Mouse (Mus musculus): ENCODE measurements around the gene Gm42906. TPM values are rescaled to one million over a fixed set of nuclear protein-coding genes. Genes with fewer than 3 reads are reported as not detected.

The Gm42906 gene
- polyA plus RNA-seq, 1 experiment = not detected

DNA sequence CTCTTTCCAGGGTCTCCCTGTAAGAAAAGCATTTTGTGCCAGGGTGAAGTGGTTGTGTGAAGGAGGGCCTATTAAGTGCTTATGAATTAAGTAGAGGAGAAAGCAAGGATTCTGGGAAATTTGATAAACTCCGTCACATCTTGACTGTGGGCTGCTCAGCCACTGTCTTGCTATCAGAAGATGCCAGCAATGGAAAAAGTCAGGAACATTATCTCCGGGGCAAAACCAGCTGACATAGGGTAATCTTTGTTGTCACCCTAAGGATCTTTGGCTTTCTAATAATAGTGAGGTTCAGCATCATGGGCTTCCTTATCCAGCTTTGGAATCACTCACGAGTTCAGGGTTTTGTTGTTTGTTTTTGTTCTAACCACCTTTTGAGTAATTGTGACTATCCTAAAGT, 14.3 kb downstream of the Gm42906 start:
- H3K4me3 ChIP-seq (ENCODE audit: insufficient read depth, low read depth, low read length) = no peak overlapping the region
- no peak overlapping the region for H3K27ac ChIP-seq (ENCODE audit: insufficient read depth, low read depth, low read length)
- WGBS = 80% methylated on average over 3 of the region's 3 CpGs
- H3K4me1 ChIP-seq (ENCODE audit: control insufficient read depth, insufficient read depth, low read length) = peaks cover 2% of the 10 kb centered on the region; the same call in 1 of the 2 replicates
- TF ChIP-seq POLR2A (IDR thresholded peaks at IDR 0.05; ENCODE audit: insufficient read depth, low read depth, low read length) (no peak), CTCF (IDR thresholded peaks at IDR 0.05; ENCODE audit: insufficient read depth, low read depth, low read length) (no peak)

DNA sequence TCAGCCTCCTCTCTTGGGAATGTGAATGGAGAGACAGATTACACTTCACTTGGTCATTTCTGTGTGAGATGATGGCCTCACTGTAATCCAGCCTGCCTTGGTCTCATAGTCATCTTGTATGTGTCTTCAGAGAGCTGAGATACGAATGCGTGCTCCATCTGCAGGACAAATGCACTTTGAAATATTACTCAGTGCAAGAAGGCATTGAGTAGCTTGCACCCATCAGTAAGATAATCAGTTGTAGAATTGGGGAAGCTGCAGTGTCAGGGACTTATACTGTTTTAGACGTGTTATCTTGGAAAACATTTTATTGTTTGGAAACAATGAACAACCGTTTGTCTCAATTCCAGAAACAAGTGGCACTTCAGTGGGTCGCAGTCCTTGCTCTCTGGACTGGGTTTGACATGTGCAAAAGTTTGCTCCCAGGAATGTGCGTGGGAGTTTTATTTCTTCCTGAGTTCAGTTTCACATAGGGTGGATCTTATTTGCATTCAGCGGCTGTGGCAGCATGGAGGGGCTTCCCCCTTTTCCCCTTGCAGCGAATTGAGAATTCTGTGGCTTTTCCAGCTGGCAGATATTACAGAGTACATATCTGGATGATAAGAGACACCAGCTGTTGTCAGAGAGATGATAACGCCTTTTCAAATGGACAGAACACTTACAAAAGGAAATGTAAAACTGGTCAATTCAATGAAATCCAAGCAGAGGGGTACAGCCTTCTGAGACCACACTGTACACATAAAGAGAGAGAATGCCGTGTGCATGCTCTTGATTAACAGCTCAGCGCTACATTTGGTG, 15.1 kb downstream of the Gm42906 start:
- H3K4me1 ChIP-seq (ENCODE audit: control insufficient read depth, insufficient read depth, low read length) = peaks cover 2% of the 10 kb centered on the region; the same call in 1 of the 2 replicates
- 53% methylated on average over 11 of the region's 11 CpGs for WGBS
- no peak overlapping the region for H3K27ac ChIP-seq (ENCODE audit: insufficient read depth, low read depth, low read length)
- H3K4me3 ChIP-seq (ENCODE audit: insufficient read depth, low read depth, low read length) = no peak overlapping the region
- TF ChIP-seq POLR2A (IDR thresholded peaks at IDR 0.05; ENCODE audit: insufficient read depth, low read depth, low read length) (no peak), CTCF (IDR thresholded peaks at IDR 0.05; ENCODE audit: insufficient read depth, low read depth, low read length) (no peak)

DNA sequence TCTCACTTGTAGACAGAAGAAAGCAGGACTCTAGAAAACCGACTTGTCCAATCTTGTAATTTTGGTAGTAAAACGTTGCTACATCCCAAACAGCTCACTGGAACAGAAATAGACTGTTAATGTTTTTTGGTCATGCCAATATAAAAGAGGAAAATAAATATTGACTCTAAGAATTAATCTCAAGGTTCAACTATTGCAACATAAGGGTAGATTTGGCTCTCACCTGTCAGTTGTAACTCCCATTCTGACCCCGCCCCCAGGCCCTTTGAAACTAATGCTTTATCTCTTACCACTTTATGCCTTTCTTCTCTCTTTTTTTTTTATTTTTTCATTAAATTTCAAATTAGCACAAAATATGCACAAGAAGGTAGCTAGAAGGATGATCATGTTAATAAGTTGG, 18.0 kb downstream of the Gm42906 start:
- TF ChIP-seq CTCF (IDR thresholded peaks at IDR 0.05; ENCODE audit: insufficient read depth, low read depth, low read length) (no peak), POLR2A (IDR thresholded peaks at IDR 0.05; ENCODE audit: insufficient read depth, low read depth, low read length) (no peak)
- Histone ChIP-seq H3K4me3 (ENCODE audit: insufficient read depth, low read depth, low read length) (no peak overlapping the region), H3K27ac (ENCODE audit: insufficient read depth, low read depth, low read length) (no peak overlapping the region), H3K4me1 (ENCODE audit: control insufficient read depth, insufficient read depth, low read length) (peaks cover 2% of the 10 kb centered on the region; the same call in 1 of the 2 replicates)
- WGBS = 55% methylated on average over 3 of the region's 3 CpGs

GRCm38 (mm10) chr5:151409282-151409681, 18.7 kb downstream of the Gm42906 start:
- no peak overlapping the region for H3K27ac ChIP-seq (ENCODE audit: insufficient read depth, low read depth, low read length)
- 23% methylated on average over 1 of the region's 1 CpGs for WGBS
- TF ChIP-seq POLR2A (IDR thresholded peaks at IDR 0.05; ENCODE audit: insufficient read depth, low read depth, low read length) (no peak), CTCF (IDR thresholded peaks at IDR 0.05; ENCODE audit: insufficient read depth, low read depth, low read length) (no peak)
- H3K4me1 ChIP-seq (ENCODE audit: control insufficient read depth, insufficient read depth, low read length) = peaks cover 2% of the 10 kb centered on the region; the same call in 1 of the 2 replicates
- no peak overlapping the region for H3K4me3 ChIP-seq (ENCODE audit: insufficient read depth, low read depth, low read length)

DNA sequence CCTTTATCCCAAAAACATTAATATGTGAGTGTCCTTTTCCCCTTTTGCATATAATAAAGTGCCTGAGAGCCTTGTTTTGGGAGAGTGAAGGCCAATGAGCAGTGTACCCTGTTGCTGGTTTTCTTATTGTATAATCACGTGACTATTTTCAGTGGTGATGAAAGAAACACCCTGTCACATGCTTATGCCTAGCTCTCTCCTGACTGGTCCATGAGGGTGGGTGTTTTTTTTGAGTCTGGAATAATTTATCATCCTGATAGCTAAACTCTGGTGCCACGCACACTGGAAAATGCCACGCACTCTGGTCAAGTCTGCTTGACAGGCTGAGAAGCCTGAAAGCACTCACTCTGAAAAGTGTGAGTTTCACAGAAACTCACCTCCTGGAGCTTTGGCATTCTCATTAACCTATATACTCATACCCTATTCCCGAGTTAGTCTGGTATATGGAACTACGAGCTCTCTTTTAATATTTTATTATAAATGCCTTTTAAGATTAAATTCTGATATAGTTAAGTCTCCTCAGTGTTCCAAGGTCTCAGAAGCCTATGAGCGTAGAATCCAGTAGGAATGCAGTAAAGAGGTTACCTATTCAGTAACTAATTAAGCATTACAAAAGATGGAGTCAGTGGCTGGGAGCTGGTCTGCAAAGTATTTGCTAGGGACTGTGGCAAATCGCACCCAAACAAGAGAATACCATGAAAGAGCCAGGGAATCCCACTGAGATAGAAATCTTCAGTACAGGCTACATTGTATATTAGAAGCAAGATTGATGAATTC, 19.7 kb downstream of the Gm42906 start:
- Histone ChIP-seq H3K4me1 (ENCODE audit: control insufficient read depth, insufficient read depth, low read length) (peaks cover 2% of the 10 kb centered on the region; the same call in 1 of the 2 replicates), H3K4me3 (ENCODE audit: insufficient read depth, low read depth, low read length) (no peak overlapping the region), H3K27ac (ENCODE audit: insufficient read depth, low read depth, low read length) (no peak overlapping the region)
- no peak for TF ChIP-seq CTCF (IDR thresholded peaks at IDR 0.05; ENCODE audit: insufficient read depth, low read depth, low read length)
- TF ChIP-seq POLR2A (IDR thresholded peaks at IDR 0.05; ENCODE audit: insufficient read depth, low read depth, low read length) = no peak
- WGBS = 62% methylated on average over 7 of the region's 7 CpGs

GRCm38 (mm10) chr5:151407493-151407892, 20.5 kb downstream of the Gm42906 start:
- 98% methylated on average over 3 of the region's 3 CpGs for WGBS
- peaks cover 2% of the 10 kb centered on the region; the same call in 1 of the 2 replicates for H3K4me1 ChIP-seq (ENCODE audit: control insufficient read depth, insufficient read depth, low read length)
- TF ChIP-seq POLR2A (IDR thresholded peaks at IDR 0.05; ENCODE audit: insufficient read depth, low read depth, low read length) = no peak
- TF ChIP-seq CTCF (IDR thresholded peaks at IDR 0.05; ENCODE audit: insufficient read depth, low read depth, low read length) = no peak
- no peak overlapping the region for H3K27ac ChIP-seq (ENCODE audit: insufficient read depth, low read depth, low read length)
- no peak overlapping the region for H3K4me3 ChIP-seq (ENCODE audit: insufficient read depth, low read depth, low read length)

- WGBS = 92% methylated on average over 5 of the region's 5 CpGs
- H3K4me3 ChIP-seq (ENCODE audit: insufficient read depth, low read depth, low read length) = no peak overlapping the region
- H3K4me1 ChIP-seq (ENCODE audit: control insufficient read depth, insufficient read depth, low read length) = peaks cover 2% of the 10 kb centered on the region; the same call in 1 of the 2 replicates
- H3K27ac ChIP-seq (ENCODE audit: insufficient read depth, low read depth, low read length) = no peak overlapping the region
- TF ChIP-seq CTCF (IDR thresholded peaks at IDR 0.05; ENCODE audit: insufficient read depth, low read depth, low read length) = no peak
- no peak for TF ChIP-seq POLR2A (IDR thresholded peaks at IDR 0.05; ENCODE audit: insufficient read depth, low read depth, low read length)
Measured at GRCm38 (mm10) chr5:151406276-151406675, 21.7 kb downstream of the Gm42906 start.

GRCm38 (mm10) chr5:151405314-151405903, 22.6 kb downstream of the Gm42906 start:
- Histone ChIP-seq H3K4me3 (ENCODE audit: insufficient read depth, low read depth, low read length) (no peak overlapping the region), H3K27ac (ENCODE audit: insufficient read depth, low read depth, low read length) (no peak overlapping the region), H3K4me1 (ENCODE audit: control insufficient read depth, insufficient read depth, low read length) (peaks cover 2% of the 10 kb centered on the region; the same call in 1 of the 2 replicates)
- TF ChIP-seq CTCF (IDR thresholded peaks at IDR 0.05; ENCODE audit: insufficient read depth, low read depth, low read length) (no peak), POLR2A (IDR thresholded peaks at IDR 0.05; ENCODE audit: insufficient read depth, low read depth, low read length) (no peak)
- 38% methylated on average over 8 of the region's 8 CpGs for WGBS

Measured in olfactory bulb, adult 2 months (tissue).